Mouse (Mus musculus) myocyte (in vitro differentiated cells): ENCODE data around the gene Pdhx. TPM values are rescaled to one million over a fixed set of nuclear protein-coding genes. Genes with fewer than 3 reads are reported as not detected.

Experiments
- H3K27me3 ChIP-seq: one replicate; pipeline ENCODE4 v1.6.1; 2011; ENCODE audit not compliant: control insufficient read depth, insufficient read depth, insufficient read length
- H3K36me3 ChIP-seq: one replicate; pipeline ENCODE4 v1.6.1; 2011; ENCODE audit not compliant: control insufficient read depth, insufficient read depth
- H3K4me2 ChIP-seq: one replicate; pipeline ENCODE4 v1.6.1; 2011; ENCODE audit warnings: low read depth, control low read depth
- H3K4me3 ChIP-seq: one replicate; pipeline ENCODE4 v1.5.1; 2011; ENCODE audit warnings: mild to moderate bottlenecking, control low read depth, moderate library complexity
- H3K79me2 ChIP-seq: one replicate; pipeline ENCODE4 v1.6.1; 2011; ENCODE audit not compliant: control insufficient read depth, insufficient read depth
- H3ac ChIP-seq: one replicate; pipeline ENCODE4 v1.6.1; 2011; ENCODE audit not compliant: control insufficient read depth, insufficient read length
- CEBPB ChIP-seq: IDR thresholded peaks from 2 replicates; pipeline ENCODE4 v1.6.1; 2011; ENCODE audit warnings: mild to moderate bottlenecking, moderate library complexity; ENCODE audit not compliant: poor library complexity, insufficient read depth, severe bottlenecking
- E2F4 ChIP-seq: IDR thresholded peaks from one replicate; pipeline ENCODE4 v1.6.1; 2011; ENCODE audit warnings: mild to moderate bottlenecking, control low read depth, moderate library complexity; ENCODE audit not compliant: insufficient read depth
- MAX ChIP-seq: IDR thresholded peaks from one replicate; pipeline ENCODE4 v1.6.1; 2011; ENCODE audit warnings: low read depth, mild to moderate bottlenecking, control low read depth
- MYOD1 ChIP-seq, 3 experiments: IDR thresholded peaks; one replicate each; pipeline ENCODE4 v1.6.1; 2011; ENCODE audit warnings: control low read depth in 2 of 3, low read depth in 2 of 3, mild to moderate bottlenecking in 2 of 3, moderate library complexity in 1 of 3; ENCODE audit not compliant: insufficient read length in 2 of 3, control insufficient read depth in 1 of 3
- MYOG ChIP-seq, 3 experiments: IDR thresholded peaks; one replicate each; pipeline ENCODE4 v1.6.1; 2011; ENCODE audit warnings: control low read depth in 2 of 3, low read depth in 2 of 3, mild to moderate bottlenecking in 2 of 3; ENCODE audit not compliant: insufficient read length in 2 of 3, control insufficient read depth in 1 of 3, insufficient read depth in 1 of 3
- POLR2A ChIP-seq: IDR thresholded peaks from one replicate; pipeline ENCODE4 v1.6.1; 2011; ENCODE audit warnings: low read depth, mild to moderate bottlenecking, control low read depth, moderate library complexity; ENCODE audit not compliant: insufficient read length
- POLR2AphosphoS2 ChIP-seq: IDR thresholded peaks from one replicate; pipeline ENCODE4 v1.6.1; 2011; ENCODE audit warnings: low read depth, control low read depth; ENCODE audit not compliant: insufficient read length
- REST ChIP-seq: IDR thresholded peaks from one replicate; pipeline ENCODE4 v1.6.1; 2011; ENCODE audit warnings: mild to moderate bottlenecking, control low read depth, moderate library complexity; ENCODE audit not compliant: insufficient read depth, insufficient read length
- SRF ChIP-seq: IDR thresholded peaks from one replicate; pipeline ENCODE4 v1.6.1; 2011; ENCODE audit warnings: low read depth; ENCODE audit not compliant: control insufficient read depth, insufficient read length
- TCF12 ChIP-seq: IDR thresholded peaks from one replicate; pipeline ENCODE4 v1.6.1; 2011; ENCODE audit warnings: mild to moderate bottlenecking, control low read depth; ENCODE audit not compliant: poor library complexity, insufficient read depth, severe bottlenecking
- TCF3 ChIP-seq: IDR thresholded peaks from one replicate; pipeline ENCODE4 v1.6.1; 2011; ENCODE audit warnings: low read depth, control low read depth; ENCODE audit not compliant: insufficient read length
- USF1 ChIP-seq: IDR thresholded peaks from one replicate; pipeline ENCODE4 v1.6.1; 2011; ENCODE audit warnings: low read depth, mild to moderate bottlenecking, control low read depth, moderate library complexity
- polyA plus RNA-seq: library from polyadenylated mRNA; unstranded; fragments of >200 nt; fragmentation: generic; extraction: Trizol; gene quantifications from one replicate; pipeline ENCODE4 v1.2.1, GENCODE M21; 2012; ENCODE audit warnings: missing spikeins

Pdhx gene
- polyA plus RNA-seq, 1 experiment = 37.4 TPM

- no peaks in the 10 kb centered on the region for H3K36me3 ChIP-seq
- H3K4me2 ChIP-seq = no peak overlapping the region
- H3K27me3 ChIP-seq = peaks cover 4% of the 10 kb centered on the region
- H3K4me3 ChIP-seq = no peak overlapping the region
- no peak overlapping the region for H3ac ChIP-seq
- H3K79me2 ChIP-seq = no peaks in the 10 kb centered on the region
- no peak for TF ChIP-seq TCF12
- no peak for TF ChIP-seq TCF3
- TF ChIP-seq E2F4 = no peak
- no peak for TF ChIP-seq MYOD1 (IDR thresholded peaks at IDR 0.05; ENCODE audit: control insufficient read depth in 1 of 3, insufficient read length in 2 of 3, low read depth in 2 of 3)
- no peak for TF ChIP-seq MAX
- TF ChIP-seq REST = no peak
- no peak for TF ChIP-seq CEBPB
- no peak for TF ChIP-seq MYOG (IDR thresholded peaks at IDR 0.05; ENCODE audit: control insufficient read depth in 1 of 3, insufficient read depth in 1 of 3, insufficient read length in 2 of 3, low read depth in 2 of 3)
- TF ChIP-seq POLR2A = no peak
- no peak for TF ChIP-seq SRF
- no peak for TF ChIP-seq POLR2AphosphoS2
- no peak for TF ChIP-seq USF1
Observed at GRCm38 (mm10) chr2:103111669-103112068, 38.4 kb upstream of the Pdhx start.

GRCm38 (mm10) chr2:103106172-103106571, 32.9 kb upstream of the Pdhx start:
- Histone ChIP-seq H3K36me3 (no peaks in the 10 kb centered on the region), H3ac (no peak overlapping the region), H3K27me3 (peaks cover 4% of the 10 kb centered on the region), H3K4me3 (no peak overlapping the region), H3K79me2 (no peaks in the 10 kb centered on the region), H3K4me2 (no peak overlapping the region)
- TF ChIP-seq TCF12 = no peak
- no peak for TF ChIP-seq REST
- TF ChIP-seq POLR2A = no peak
- TF ChIP-seq MAX = no peak
- TF ChIP-seq SRF = no peak
- TF ChIP-seq USF1 = no peak
- no peak for TF ChIP-seq MYOD1 (IDR thresholded peaks at IDR 0.05; ENCODE audit: control insufficient read depth in 1 of 3, insufficient read length in 2 of 3, low read depth in 2 of 3)
- TF ChIP-seq E2F4 = no peak
- no peak for TF ChIP-seq POLR2AphosphoS2
- no peak for TF ChIP-seq MYOG (IDR thresholded peaks at IDR 0.05; ENCODE audit: control insufficient read depth in 1 of 3, insufficient read depth in 1 of 3, insufficient read length in 2 of 3, low read depth in 2 of 3)
- no peak for TF ChIP-seq TCF3
- TF ChIP-seq CEBPB = no peak

- TF ChIP-seq REST (no peak), POLR2AphosphoS2 (no peak)
- no peak overlapping the region for H3ac ChIP-seq
- no peaks in the 10 kb centered on the region for H3K79me2 ChIP-seq
- H3K27me3 ChIP-seq = no peaks in the 10 kb centered on the region
- H3K36me3 ChIP-seq = no peaks in the 10 kb centered on the region
- H3K4me3 ChIP-seq = no peak overlapping the region
- H3K4me2 ChIP-seq = no peak overlapping the region
Observed at GRCm38 (mm10) chr2:103102595-103102994, 29.3 kb upstream of the Pdhx start.

- Histone ChIP-seq H3K4me2 (no peak overlapping the region), H3ac (no peak overlapping the region), H3K36me3 (peaks cover 6% of the 10 kb centered on the region), H3K79me2 (no peaks in the 10 kb centered on the region), H3K4me3 (no peak overlapping the region), H3K27me3 (no peaks in the 10 kb centered on the region)
- TF ChIP-seq E2F4 (no peak), POLR2A (no peak), CEBPB (no peak), REST (no peak), TCF3 (no peak), POLR2AphosphoS2 (no peak), TCF12 (no peak), MYOD1 (IDR thresholded peaks at IDR 0.05; ENCODE audit: control insufficient read depth in 1 of 3, insufficient read length in 2 of 3, low read depth in 2 of 3) (no peak), USF1 (no peak), MAX (no peak), SRF (no peak), MYOG (IDR thresholded peaks at IDR 0.05; ENCODE audit: control insufficient read depth in 1 of 3, insufficient read depth in 1 of 3, insufficient read length in 2 of 3, low read depth in 2 of 3) (no peak)
Observed at GRCm38 (mm10) chr2:103089521-103089920, 16.2 kb upstream of the Pdhx start.

- Histone ChIP-seq H3K4me3 (no peak overlapping the region), H3K27me3 (no peaks in the 10 kb centered on the region), H3K79me2 (no peaks in the 10 kb centered on the region), H3K4me2 (no peak overlapping the region), H3ac (no peak overlapping the region), H3K36me3 (peaks cover 6% of the 10 kb centered on the region)
- TF ChIP-seq REST = no peak
- no peak for TF ChIP-seq USF1
- TF ChIP-seq POLR2A = no peak
- TF ChIP-seq MYOD1 (IDR thresholded peaks at IDR 0.05; ENCODE audit: control insufficient read depth in 1 of 3, insufficient read length in 2 of 3, low read depth in 2 of 3) = no peak
Observed at GRCm38 (mm10) chr2:103088099-103088498, 14.8 kb upstream of the Pdhx start.
